21 mouse cellular contexts compared by ENCODE assay signal in the genomic region with DNA sequence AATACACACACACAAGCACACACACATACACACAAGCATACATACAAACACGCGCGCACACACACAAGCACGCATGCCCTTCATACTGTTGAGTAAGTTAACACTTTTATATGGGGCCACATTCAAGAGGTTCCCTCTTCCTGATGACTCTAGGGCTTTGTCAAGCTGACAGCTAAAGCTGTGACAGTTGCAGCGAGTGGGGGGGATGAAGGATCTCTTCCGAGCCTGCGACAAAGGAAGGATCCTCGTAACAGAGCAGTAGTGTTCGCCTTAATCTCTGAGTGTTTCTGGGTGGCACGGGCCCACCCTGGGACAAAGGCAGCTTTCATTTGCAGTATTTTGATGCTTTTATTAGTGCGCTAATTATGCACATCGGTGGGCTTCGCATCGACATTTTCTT.
DNase-seq lines count a peak whose midpoint lies in the region; ATAC-seq lines count a peak whose summit lies in the region.
"Had no signal": no experiment of that assay in that cellular context is flagged by ENCODE, and none has a peak within 500 bp of the region (broad histone marks: within the 10 kb centered on the region; RNA-seq: fewer than 3 reads in every experiment).

No protein-coding gene starts in this region.

- peaks cover 5% of the 10 kb centered on the region; the same call in 1 of the 2 replicates for H3K36me3 ChIP-seq in forebrain, embryonic 12.5 days (replicated peaks)
- peaks cover 4% of the 10 kb centered on the region; the same call in 1 of the 2 replicates for H3K36me3 ChIP-seq in hindbrain, embryonic 12.5 days
- peaks cover 6% of the 10 kb centered on the region for H3K36me3 ChIP-seq in midbrain, embryonic 13.5 days
- H3K36me3 ChIP-seq: intestine, embryonic 15.5 days had no signal

- ATAC-seq in forebrain, embryonic 12.5 days (ENCODE audit: low FRiP score): peak; percentile 31
- ATAC-seq in hindbrain, embryonic 12.5 days (ENCODE audit: low FRiP score): no peak
- no peak for ATAC-seq in midbrain, embryonic 13.5 days
- ATAC-seq: activated CD4-positive, CD25-positive, alpha-beta regulatory T cell, adult 4 months; intestine, embryonic 15.5 days; lung, postnatal 0 days; Patski had no signal

- H3K9ac ChIP-seq in forebrain, embryonic 12.5 days: no peak overlapping the region
- H3K9ac ChIP-seq in hindbrain, embryonic 12.5 days: peak overlapping the region; percentile 37; the same call in 1 of the 2 replicates
- H3K9ac ChIP-seq in midbrain, embryonic 13.5 days (replicated peaks): peak overlapping the region; percentile 40; the same call in 1 of the 2 replicates
- H3K9ac ChIP-seq: heart, embryonic 13.5 days; intestine, embryonic 15.5 days; kidney, embryonic 15.5 days; limb, embryonic 13.5 days; liver, embryonic 14.5 days had no signal

- peak; percentile 54 for DNase-seq in brain, adult 2 months (ENCODE audit: low read depth, low spot score)
- no peak for DNase-seq in gastrocnemius, postnatal 36 days
- no peak for DNase-seq in left cerebral cortex, postnatal 14 days (ENCODE audit: low spot score in 2 of 2)
- no peak for DNase-seq in thymus, adult 18-20 months
- DNase-seq: adrenal gland, postnatal 25 days; cerebellum, postnatal 10 days; gastrocnemius, postnatal 25 days; heart, postnatal 36 days; thymus, postnatal 36 days had no signal

- WGBS in forebrain, embryonic 12.5 days: 50% methylated on average over 14 of the region's 14 CpGs
- 69% methylated on average over 14 of the region's 14 CpGs for whole genome bisulfite sequencing in hindbrain, embryonic 12.5 days
- WGBS in midbrain, embryonic 13.5 days: 50% methylated on average over 14 of the region's 14 CpGs

- H3K9me3 ChIP-seq in forebrain, embryonic 12.5 days: no peaks in the 10 kb centered on the region
- no peaks in the 10 kb centered on the region for H3K9me3 ChIP-seq in hindbrain, embryonic 12.5 days (replicated peaks)
- H3K9me3 ChIP-seq in midbrain, embryonic 13.5 days: no peaks in the 10 kb centered on the region
- H3K9me3 ChIP-seq: heart, embryonic 13.5 days; intestine, embryonic 15.5 days; kidney, embryonic 15.5 days; limb, embryonic 13.5 days; megakaryocyte, embryonic 14.5 days had no signal

- no peak overlapping the region for H3K4me2 ChIP-seq in forebrain, embryonic 12.5 days
- H3K4me2 ChIP-seq in hindbrain, embryonic 12.5 days (replicated peaks): no peak overlapping the region
- H3K4me2 ChIP-seq in midbrain, embryonic 13.5 days (replicated peaks): no peak overlapping the region
- H3K4me2 ChIP-seq: heart, embryonic 13.5 days; intestine, embryonic 15.5 days; kidney, embryonic 15.5 days; limb, embryonic 13.5 days had no signal

- H3K4me1 ChIP-seq in forebrain, embryonic 12.5 days: peaks cover 33% of the 10 kb centered on the region
- peaks cover 56% of the 10 kb centered on the region for H3K4me1 ChIP-seq in hindbrain, embryonic 12.5 days
- peaks cover 65% of the 10 kb centered on the region for H3K4me1 ChIP-seq in midbrain, embryonic 13.5 days (replicated peaks)

- H3K4me3 ChIP-seq in forebrain, embryonic 12.5 days (replicated peaks): no peak overlapping the region
- H3K4me3 ChIP-seq in hindbrain, embryonic 12.5 days: no peak overlapping the region
- H3K4me3 ChIP-seq in midbrain, embryonic 13.5 days (replicated peaks): no peak overlapping the region
- H3K4me3 ChIP-seq: heart, embryonic 13.5 days; intestine, embryonic 15.5 days; kidney, embryonic 15.5 days; limb, embryonic 13.5 days; megakaryocyte, embryonic 14.5 days had no signal

- intact Hi-C loops in gastrocnemius, postnatal 36 days (cut with DNase I): no loop called here
- intact Hi-C loops in left cerebral cortex, postnatal 14 days (cut with DNase I): no loop called here

- peak overlapping the region; percentile 48 for H3K27ac ChIP-seq in forebrain, embryonic 12.5 days
- no peak overlapping the region for H3K27ac ChIP-seq in hindbrain, embryonic 12.5 days
- H3K27ac ChIP-seq in midbrain, embryonic 13.5 days: peak overlapping the region; percentile 74
- H3K27ac ChIP-seq: heart, embryonic 13.5 days; intestine, embryonic 15.5 days; limb, embryonic 13.5 days; liver, embryonic 14.5 days had no signal

- H3K27me3 ChIP-seq in forebrain, embryonic 12.5 days: no peaks in the 10 kb centered on the region
- no peaks in the 10 kb centered on the region for H3K27me3 ChIP-seq in hindbrain, embryonic 12.5 days
- no peaks in the 10 kb centered on the region for H3K27me3 ChIP-seq in midbrain, embryonic 13.5 days
- H3K27me3 ChIP-seq: heart, embryonic 13.5 days; intestine, embryonic 15.5 days; kidney, embryonic 15.5 days; limb, embryonic 13.5 days; megakaryocyte, embryonic 14.5 days; Patski had no signal
